ENCODE assay signal across 10 mouse cellular contexts in the genomic region with DNA sequence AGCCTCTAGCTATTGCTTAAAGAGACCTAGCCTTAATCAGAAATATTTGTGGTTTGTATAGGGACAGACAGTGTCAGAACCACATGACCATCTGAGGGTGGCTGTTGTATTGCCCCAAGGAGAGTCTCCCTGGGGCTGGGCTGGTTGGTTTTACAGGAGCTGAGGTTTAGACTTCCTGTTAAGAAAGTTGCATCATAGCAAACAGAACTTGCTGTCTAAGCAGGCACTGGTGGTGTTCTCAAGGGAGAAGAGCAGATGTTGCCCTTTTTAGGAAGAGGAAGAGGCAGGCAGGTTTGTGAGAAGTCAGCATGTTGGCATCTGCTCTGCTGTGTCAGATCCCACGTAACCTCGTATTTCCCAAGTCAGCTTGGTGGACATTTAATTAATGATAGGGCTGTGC. TPM values are rescaled to one million over a fixed set of nuclear protein-coding genes. Genes with fewer than 3 reads are reported as not detected.
DNase-seq lines count a peak whose midpoint lies in the region; ATAC-seq and TF ChIP-seq lines count a peak whose summit lies in the region.
"Had no signal": no experiment of that assay in that cellular context is flagged by ENCODE, and none has a peak within 500 bp of the region (broad histone marks: within the 10 kb centered on the region; RNA-seq: fewer than 3 reads in every experiment).

No protein-coding gene starts in this region.

- ATAC-seq in hematopoietic stem cell, adult 5-6 weeks (replicated peaks in 1 of 2; ENCODE audit: insufficient read depth in 1 of 2, low FRiP score in 2 of 2, low TSS enrichment in 1 of 2, low read depth in 1 of 2, poor library complexity in 2 of 2, severe bottlenecking in 2 of 2): peak; percentile 93 to 94
- ATAC-seq in inflammation-experienced regulatory T-cells, adult 6 months: no peak

- intact Hi-C loops in gastrocnemius, adult 2 months (cut with DNase I): no loop called here

- no peak for TF ChIP-seq CTCF in gastrocnemius, adult 2 months (IDR thresholded peaks at IDR 0.05)

- H3K4me3 ChIP-seq in gastrocnemius, adult 2 months: 0 out of 2 replicates have a peak overlapping the region, but pooled peaks have one; percentile 60
- H3K4me3 ChIP-seq: heart, embryonic 13.5 days had no signal

- DNase-seq in gastrocnemius, adult 2 months: peak; percentile 39
- DNase-seq in gastrocnemius, postnatal 4 days (ENCODE audit: low spot score in 2 of 2): no peak
- peak; percentile 91 for DNase-seq in 416B (ENCODE audit: low read depth)
- DNase-seq in lung, postnatal 25 days (ENCODE audit: low spot score): peak; percentile 62
- no peak for DNase-seq in adrenal gland, postnatal 14 days
- DNase-seq in urinary bladder, postnatal 4 days (ENCODE audit: low spot score in 2 of 2): no peak
- DNase-seq: adrenal gland, adult 8-10 months had no signal

- peak overlapping the region; percentile 75 for H3K27ac ChIP-seq in gastrocnemius, adult 2 months
- H3K27ac ChIP-seq: heart, embryonic 13.5 days had no signal

RNA-seq across cellular contexts. Expression of a gene that starts 52.7 kb away (rescaled TPM):
- total RNA-seq in gastrocnemius, adult 2 months (2021): 10 to 100 TPM; 40.5 to 43.5 TPM
- total RNA-seq in gastrocnemius, postnatal 4 days (2021): 10 to 100 TPM; 53.7 to 65.8 TPM
- total RNA-seq in hematopoietic stem cell, adult 5-6 weeks (2017): 207 and 246 TPM in 2 replicates
- 67.8 and 79.4 TPM in 2 replicates for total RNA-seq in adrenal gland, postnatal 14 days (2021)
- 10 to 100 TPM; 67.6 to 73.9 (median 72.7) TPM for polyA plus RNA-seq in inflammation-experienced regulatory T-cells, adult 6 months (2017; shearing (Covaris generic))

Comparison
In these comparisons a context has a peak if more than half of its experiments do, and no peak if none do; other contexts are left out.
1. DNase-seq: peak in gastrocnemius, adult 2 months (single experiment), 416B (single experiment) and lung, postnatal 25 days (single experiment); none in gastrocnemius, postnatal 4 days (0 of 2), adrenal gland, postnatal 14 days (single experiment) and urinary bladder, postnatal 4 days (0 of 2).